Mouse (Mus musculus): Measurements from ENCODE around the gene Hoxb4. TPM values are rescaled to one million over a fixed set of nuclear protein-coding genes. Genes with fewer than 3 reads are reported as not detected.
A peak's percentile ranks its signal among the peaks of the same experiment; 100 is the strongest.

Hoxb4 gene
- polyA plus RNA-seq, 1 experiment from 2014 or later, result 0.77 TPM

DNA sequence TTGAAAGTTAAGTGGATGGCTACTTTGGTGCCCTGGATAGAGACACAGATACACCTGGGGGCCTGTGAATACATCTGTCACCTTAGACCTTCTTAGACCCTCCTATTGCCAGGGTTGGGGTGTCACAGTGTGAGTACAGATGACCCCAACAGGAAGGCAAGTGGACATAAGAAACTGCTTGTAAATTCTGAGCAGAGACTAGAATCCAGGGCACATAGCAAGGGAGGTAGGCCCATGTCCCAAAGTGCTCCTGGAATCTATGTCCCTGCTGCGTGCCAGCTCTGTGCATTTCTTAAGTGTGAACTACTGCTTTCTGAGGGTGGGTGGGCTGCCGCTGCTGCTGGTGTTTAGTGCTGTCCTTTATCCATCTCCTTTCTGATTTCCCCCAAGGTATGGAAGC is 32.7 kb downstream of the Hoxb4 start:
- WGBS (ENCODE audit: insufficient replicate concordance), result 44% methylated on average over 2 of the region's 2 CpGs
- 0 out of 2 replicates have a peak overlapping the region, but pooled peaks have one; percentile 62 for H3K27ac ChIP-seq (ENCODE audit: low read depth, low read length)
- H3K27me3 ChIP-seq (ENCODE audit: control insufficient read depth, insufficient read depth, low read length), result peaks cover 79% of the 10 kb centered on the region
- no peak overlapping the region for H3K9ac ChIP-seq (ENCODE audit: low read depth, low read length)
- ATAC-seq (replicated peaks; ENCODE audit: insufficient number of reproducible peaks, low FRiP score, low TSS enrichment), result no peak
- H3K4me3 ChIP-seq (ENCODE audit: low read depth, low read length), result no peak overlapping the region
- peak overlapping the region; percentile 76 for H3K4me2 ChIP-seq
- H3K36me3 ChIP-seq (ENCODE audit: control insufficient read depth, insufficient read depth, low read length), result no peaks in the 10 kb centered on the region
- peaks cover 17% of the 10 kb centered on the region for H3K4me1 ChIP-seq (ENCODE audit: control insufficient read depth, insufficient read depth, low read length)
- H3K9me3 ChIP-seq (replicated peaks; ENCODE audit: control insufficient read depth, low read length), result no peaks in the 10 kb centered on the region

DNA sequence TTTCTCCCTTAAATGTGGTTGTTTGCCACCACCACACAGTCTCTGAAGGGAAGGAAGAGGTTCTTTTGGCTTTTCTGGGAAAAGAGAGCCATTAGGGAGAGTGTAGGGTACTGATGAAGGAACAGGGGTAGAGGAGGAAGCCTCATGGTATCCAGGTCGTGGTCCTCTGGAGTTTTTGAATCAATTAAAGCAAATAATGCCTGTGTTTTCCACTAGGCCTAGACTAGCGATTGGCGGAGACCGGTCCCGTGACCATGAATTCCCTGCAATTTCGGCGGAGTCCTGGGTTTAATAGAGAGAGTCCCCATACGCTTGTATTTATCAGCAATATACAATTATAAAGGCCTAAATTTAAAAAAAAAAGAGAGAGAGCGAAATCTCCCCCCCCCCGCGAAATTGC is 33.2 kb downstream of the Hoxb4 start:
- peak overlapping the region; percentile 76 for H3K4me2 ChIP-seq
- H3K9me3 ChIP-seq (replicated peaks; ENCODE audit: control insufficient read depth, low read length), result no peaks in the 10 kb centered on the region
- WGBS (ENCODE audit: insufficient replicate concordance), result 14% methylated on average over 11 of the region's 11 CpGs
- ATAC-seq (replicated peaks; ENCODE audit: insufficient number of reproducible peaks, low FRiP score, low TSS enrichment), result no peak
- H3K36me3 ChIP-seq (ENCODE audit: control insufficient read depth, insufficient read depth, low read length), result no peaks in the 10 kb centered on the region
- peak overlapping the region; percentile 28; the same call in 1 of the 2 replicates for H3K9ac ChIP-seq (ENCODE audit: low read depth, low read length)
- H3K4me3 ChIP-seq (ENCODE audit: low read depth, low read length), result peak overlapping the region; percentile 58
- peaks cover 12% of the 10 kb centered on the region for H3K4me1 ChIP-seq (ENCODE audit: control insufficient read depth, insufficient read depth, low read length)
- peaks cover 79% of the 10 kb centered on the region for H3K27me3 ChIP-seq (ENCODE audit: control insufficient read depth, insufficient read depth, low read length)
- 0 out of 2 replicates have a peak overlapping the region, but pooled peaks have one; percentile 62 for H3K27ac ChIP-seq (ENCODE audit: low read depth, low read length)

- no peaks in the 10 kb centered on the region for H3K36me3 ChIP-seq (ENCODE audit: control insufficient read depth, insufficient read depth, low read length)
- H3K4me3 ChIP-seq (ENCODE audit: low read depth, low read length), result peak overlapping the region; percentile 58
- H3K4me2 ChIP-seq, result peak overlapping the region; percentile 76
- H3K9me3 ChIP-seq (replicated peaks; ENCODE audit: control insufficient read depth, low read length), result no peaks in the 10 kb centered on the region
- H3K27ac ChIP-seq (ENCODE audit: low read depth, low read length), result peak overlapping the region; percentile 87
- no peak for ATAC-seq (replicated peaks; ENCODE audit: insufficient number of reproducible peaks, low FRiP score, low TSS enrichment)
- peaks cover 11% of the 10 kb centered on the region for H3K4me1 ChIP-seq (ENCODE audit: control insufficient read depth, insufficient read depth, low read length)
- H3K9ac ChIP-seq (ENCODE audit: low read depth, low read length), result peak overlapping the region; percentile 84
- WGBS (ENCODE audit: insufficient replicate concordance), result 2% methylated on average over 22 of the region's 22 CpGs
- H3K27me3 ChIP-seq (ENCODE audit: control insufficient read depth, insufficient read depth, low read length), result peaks cover 77% of the 10 kb centered on the region
These were observed 33.8 kb downstream of the Hoxb4 start for GRCm38 (mm10) chr11:96351831-96352230.

DNA sequence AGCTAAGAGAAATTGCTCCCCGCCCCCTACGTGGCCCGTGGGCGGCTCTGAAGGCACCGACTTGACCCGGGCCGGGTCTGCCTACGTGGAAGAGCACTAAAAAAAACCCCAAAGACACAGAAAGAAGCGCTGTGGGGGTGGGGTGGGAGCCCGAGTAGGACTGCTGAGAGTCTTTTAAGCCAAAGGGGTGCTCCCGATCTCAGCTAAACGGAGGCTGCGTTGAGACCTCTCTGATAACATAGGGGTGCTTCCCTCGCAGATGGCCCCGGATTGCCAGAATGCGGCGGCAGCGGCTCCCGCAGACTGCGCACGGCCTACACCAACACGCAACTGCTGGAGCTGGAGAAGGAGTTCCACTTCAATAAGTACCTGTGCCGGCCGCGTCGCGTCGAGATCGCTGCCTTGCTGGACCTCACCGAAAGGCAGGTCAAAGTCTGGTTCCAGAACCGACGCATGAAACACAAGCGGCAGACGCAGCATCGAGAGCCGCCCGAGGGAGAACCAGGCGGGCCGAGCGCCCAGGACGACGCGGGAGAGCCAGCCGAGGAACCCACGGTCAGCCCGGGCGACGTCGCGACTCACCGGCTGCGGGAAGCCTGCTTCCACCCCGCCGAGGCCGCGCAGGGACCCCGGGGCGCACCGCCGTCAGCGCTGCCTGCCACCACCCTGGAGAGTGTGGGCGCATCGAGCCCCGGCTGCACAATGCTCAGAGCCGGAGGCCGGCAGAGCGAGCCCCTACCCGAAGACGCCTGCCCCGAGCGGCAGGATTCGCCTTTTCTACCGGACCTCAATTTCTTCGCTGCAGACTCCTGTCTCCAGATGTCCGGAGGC is 34.8 kb downstream of the Hoxb4 start:
- Histone ChIP-seq H3K4me2 (peak overlapping the region; percentile 76), H3K27ac (ENCODE audit: low read depth, low read length) (peak overlapping the region; percentile 87), H3K27me3 (ENCODE audit: control insufficient read depth, insufficient read depth, low read length) (peaks cover 78% of the 10 kb centered on the region), H3K4me3 (ENCODE audit: low read depth, low read length) (peak overlapping the region; percentile 58), H3K4me1 (ENCODE audit: control insufficient read depth, insufficient read depth, low read length) (peaks cover 11% of the 10 kb centered on the region), H3K36me3 (ENCODE audit: control insufficient read depth, insufficient read depth, low read length) (no peaks in the 10 kb centered on the region), H3K9me3 (replicated peaks; ENCODE audit: control insufficient read depth, low read length) (no peaks in the 10 kb centered on the region), H3K9ac (ENCODE audit: low read depth, low read length) (peak overlapping the region; percentile 84)
- ATAC-seq (replicated peaks; ENCODE audit: insufficient number of reproducible peaks, low FRiP score, low TSS enrichment), result no peak
- under 1% methylated on average over 75 of the region's 75 CpGs for WGBS (ENCODE audit: insufficient replicate concordance)

- Histone ChIP-seq H3K27ac (ENCODE audit: low read depth, low read length) (peak overlapping the region; percentile 87), H3K9ac (ENCODE audit: low read depth, low read length) (peak overlapping the region; percentile 84), H3K4me3 (ENCODE audit: low read depth, low read length) (peak overlapping the region; percentile 58), H3K27me3 (ENCODE audit: control insufficient read depth, insufficient read depth, low read length) (peaks cover 75% of the 10 kb centered on the region), H3K9me3 (replicated peaks; ENCODE audit: control insufficient read depth, low read length) (no peaks in the 10 kb centered on the region), H3K4me1 (ENCODE audit: control insufficient read depth, insufficient read depth, low read length) (peaks cover 11% of the 10 kb centered on the region), H3K4me2 (peak overlapping the region; percentile 76), H3K36me3 (ENCODE audit: control insufficient read depth, insufficient read depth, low read length) (no peaks in the 10 kb centered on the region)
- ATAC-seq (replicated peaks; ENCODE audit: insufficient number of reproducible peaks, low FRiP score, low TSS enrichment), result no peak
- WGBS (ENCODE audit: insufficient replicate concordance), result under 1% methylated on average over 14 of the region's 14 CpGs
These were observed 35.4 kb downstream of the Hoxb4 start for GRCm38 (mm10) chr11:96353522-96353841.

- H3K4me1 ChIP-seq (ENCODE audit: control insufficient read depth, insufficient read depth, low read length), result peaks cover 11% of the 10 kb centered on the region
- H3K27me3 ChIP-seq (ENCODE audit: control insufficient read depth, insufficient read depth, low read length), result peaks cover 70% of the 10 kb centered on the region
- H3K9me3 ChIP-seq (replicated peaks; ENCODE audit: control insufficient read depth, low read length), result no peaks in the 10 kb centered on the region
- 12% methylated on average over 8 of the region's 8 CpGs for WGBS (ENCODE audit: insufficient replicate concordance)
- H3K27ac ChIP-seq (ENCODE audit: low read depth, low read length), result peak overlapping the region; percentile 55; the same call in 1 of the 2 replicates
- H3K4me2 ChIP-seq, result peak overlapping the region; percentile 61
- ATAC-seq (replicated peaks; ENCODE audit: insufficient number of reproducible peaks, low FRiP score, low TSS enrichment), result no peak
- peak overlapping the region; percentile 28 for H3K4me3 ChIP-seq (ENCODE audit: low read depth, low read length)
- no peaks in the 10 kb centered on the region for H3K36me3 ChIP-seq (ENCODE audit: control insufficient read depth, insufficient read depth, low read length)
- peak overlapping the region; percentile 59 for H3K9ac ChIP-seq (ENCODE audit: low read depth, low read length)
These were observed 35.9 kb downstream of the Hoxb4 start for GRCm38 (mm10) chr11:96353939-96354338.

GRCm38 (mm10) chr11:96354376-96354775 is 36.3 kb downstream of the Hoxb4 start:
- peak overlapping the region; percentile 59 for H3K9ac ChIP-seq (ENCODE audit: low read depth, low read length)
- H3K4me3 ChIP-seq (ENCODE audit: low read depth, low read length), result peak overlapping the region; percentile 28
- peaks cover 11% of the 10 kb centered on the region for H3K4me1 ChIP-seq (ENCODE audit: control insufficient read depth, insufficient read depth, low read length)
- H3K4me2 ChIP-seq, result peak overlapping the region; percentile 61
- peak overlapping the region; percentile 55 for H3K27ac ChIP-seq (ENCODE audit: low read depth, low read length)
- WGBS (ENCODE audit: insufficient replicate concordance), result under 1% methylated on average over 25 of the region's 25 CpGs
- H3K36me3 ChIP-seq (ENCODE audit: control insufficient read depth, insufficient read depth, low read length), result no peaks in the 10 kb centered on the region
- peaks cover 66% of the 10 kb centered on the region for H3K27me3 ChIP-seq (ENCODE audit: control insufficient read depth, insufficient read depth, low read length)
- no peak for ATAC-seq (replicated peaks; ENCODE audit: insufficient number of reproducible peaks, low FRiP score, low TSS enrichment)
- H3K9me3 ChIP-seq (replicated peaks; ENCODE audit: control insufficient read depth, low read length), result no peaks in the 10 kb centered on the region

DNA sequence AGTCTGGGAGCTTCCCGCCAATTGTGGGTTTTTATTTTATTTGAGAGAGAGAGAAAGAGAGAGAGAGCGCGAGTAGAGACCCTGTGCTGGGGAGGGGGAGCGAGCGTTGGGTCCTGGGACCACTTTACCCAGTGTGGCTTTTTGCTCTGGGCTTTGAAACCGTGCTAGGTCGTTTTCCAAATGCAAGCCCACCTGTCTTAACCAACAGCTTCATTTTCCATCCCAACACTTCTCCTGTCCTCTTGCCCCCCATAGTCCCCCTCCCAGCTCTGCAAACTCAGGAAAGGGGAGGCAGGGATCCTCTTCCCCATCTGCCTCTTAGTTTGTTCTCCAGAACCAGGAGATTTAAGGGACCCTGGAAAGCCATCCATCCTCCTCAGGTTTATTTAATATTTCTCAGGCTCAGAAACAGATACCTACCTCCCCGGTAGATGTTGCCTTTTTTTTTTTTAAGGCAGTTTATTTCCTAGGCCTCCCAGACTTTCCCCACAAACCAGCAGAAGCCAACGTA is 36.8 kb downstream of the Hoxb4 start:
- no peaks in the 10 kb centered on the region for H3K36me3 ChIP-seq (ENCODE audit: control insufficient read depth, insufficient read depth, low read length)
- H3K9me3 ChIP-seq (replicated peaks; ENCODE audit: control insufficient read depth, low read length), result no peaks in the 10 kb centered on the region
- peaks cover 11% of the 10 kb centered on the region for H3K4me1 ChIP-seq (ENCODE audit: control insufficient read depth, insufficient read depth, low read length)
- peaks cover 61% of the 10 kb centered on the region for H3K27me3 ChIP-seq (ENCODE audit: control insufficient read depth, insufficient read depth, low read length)
- no peak overlapping the region for H3K27ac ChIP-seq (ENCODE audit: low read depth, low read length)
- peak overlapping the region; percentile 61 for H3K4me2 ChIP-seq
- H3K4me3 ChIP-seq (ENCODE audit: low read depth, low read length), result peak overlapping the region; percentile 28
- no peak for ATAC-seq (replicated peaks; ENCODE audit: insufficient number of reproducible peaks, low FRiP score, low TSS enrichment)
- 9% methylated on average over 9 of the region's 9 CpGs for WGBS (ENCODE audit: insufficient replicate concordance)
- peak overlapping the region; percentile 59 for H3K9ac ChIP-seq (ENCODE audit: low read depth, low read length)
